ENCODE assay signal across 12 mouse cellular contexts in genomic region chr11:102643891-102644382, GRCm38 (mm10). TPM values are rescaled to one million over a fixed set of nuclear protein-coding genes. Genes with fewer than 3 reads are reported as not detected.
A peak's percentile ranks its signal among the peaks of the same experiment; 100 is the strongest.
DNase-seq lines count a peak whose midpoint lies in the region; ATAC-seq and TF ChIP-seq lines count a peak whose summit lies in the region.
"Had no signal": no experiment of that assay in that cellular context is flagged by ENCODE, and none has a peak within 500 bp of the region (broad histone marks: within the 10 kb centered on the region; RNA-seq: fewer than 3 reads in every experiment).

No protein-coding gene starts in this region.

- H3K9ac ChIP-seq in midbrain, postnatal 0 days (replicated peaks; ENCODE audit: low read length, poor library complexity, severe bottlenecking) = no peak overlapping the region
- H3K9ac ChIP-seq in hindbrain, embryonic 12.5 days = no peak overlapping the region
- H3K9ac ChIP-seq: embryonic facial prominence, embryonic 12.5 days; liver, embryonic 13.5 days had no signal

- 59% methylated on average over 10 of the region's 10 CpGs for WGBS in midbrain, embryonic 10.5 days
- 58% methylated on average over 10 of the region's 10 CpGs for WGBS in midbrain, postnatal 0 days
- 40% methylated on average over 10 of the region's 10 CpGs for WGBS in hindbrain, embryonic 12.5 days

- TF ChIP-seq CTCF in midbrain, postnatal 0 days (IDR thresholded peaks at IDR 0.05) = no peak

- no peaks in the 10 kb centered on the region for H3K9me3 ChIP-seq in midbrain, embryonic 10.5 days (replicated peaks)
- no peaks in the 10 kb centered on the region for H3K9me3 ChIP-seq in midbrain, postnatal 0 days (ENCODE audit: low read length)
- H3K9me3 ChIP-seq in hindbrain, embryonic 12.5 days (replicated peaks) = no peaks in the 10 kb centered on the region
- H3K9me3 ChIP-seq: embryonic facial prominence, embryonic 12.5 days; G1E; liver, embryonic 13.5 days had no signal

- H3K27ac ChIP-seq in midbrain, embryonic 10.5 days (replicated peaks) = peak overlapping the region; percentile 2; the same call in 1 of the 2 replicates
- no peak overlapping the region for H3K27ac ChIP-seq in midbrain, postnatal 0 days (ENCODE audit: low read depth, low read length)
- no peak overlapping the region for H3K27ac ChIP-seq in hindbrain, embryonic 12.5 days
- H3K27ac ChIP-seq: embryonic facial prominence, embryonic 12.5 days; liver, embryonic 13.5 days had no signal

- no peak for ATAC-seq in midbrain, postnatal 0 days (ENCODE audit: low FRiP score)
- ATAC-seq in hindbrain, embryonic 12.5 days (ENCODE audit: low FRiP score) = no peak

- intact Hi-C loops in gastrocnemius, postnatal 14 days (cut with DNase I; ENCODE audit: low total_unique reads) = no loop called here

- no peak for DNase-seq in midbrain, embryonic 10.5 days (ENCODE audit: low spot score)
- DNase-seq in midbrain, postnatal 0 days (ENCODE audit: low spot score) = no peak
- peak; percentile 35 for DNase-seq in gastrocnemius, postnatal 14 days
- DNase-seq in kidney, postnatal 36 days = peak; percentile 24 to 27
- peak; percentile 58 for DNase-seq in urinary bladder, postnatal 25 days (ENCODE audit: low spot score)
- DNase-seq in cerebellum, adult 11-12 months = no peak
- no peak for DNase-seq in spleen, postnatal 10 days (ENCODE audit: low spot score in 2 of 2)
- DNase-seq: liver, embryonic 13.5 days; right cerebral cortex, postnatal 4 days had no signal

- H3K36me3 ChIP-seq in midbrain, embryonic 10.5 days = no peaks in the 10 kb centered on the region
- H3K36me3 ChIP-seq in midbrain, postnatal 0 days (ENCODE audit: insufficient read depth, low read length) = no peaks in the 10 kb centered on the region
- H3K36me3 ChIP-seq in hindbrain, embryonic 12.5 days = no peaks in the 10 kb centered on the region
- H3K36me3 ChIP-seq: embryonic facial prominence, embryonic 12.5 days; G1E; liver, embryonic 13.5 days had no signal

- H3K4me3 ChIP-seq in midbrain, embryonic 10.5 days = no peak overlapping the region
- no peak overlapping the region for H3K4me3 ChIP-seq in midbrain, postnatal 0 days (ENCODE audit: low read depth, low read length)
- no peak overlapping the region for H3K4me3 ChIP-seq in hindbrain, embryonic 12.5 days
- H3K4me3 ChIP-seq: embryonic facial prominence, embryonic 12.5 days; liver, embryonic 13.5 days had no signal

- no peak overlapping the region for H3K4me2 ChIP-seq in midbrain, postnatal 0 days (ENCODE audit: low read depth, low read length, poor library complexity, severe bottlenecking)
- H3K4me2 ChIP-seq in hindbrain, embryonic 12.5 days (replicated peaks) = no peak overlapping the region
- H3K4me2 ChIP-seq: embryonic facial prominence, embryonic 12.5 days; liver, embryonic 13.5 days had no signal

- 0 out of 2 replicates have a peak, but pooled peaks cover 5% of the 10 kb centered on the region for H3K27me3 ChIP-seq in midbrain, embryonic 10.5 days (ENCODE audit: low read depth, poor library complexity, severe bottlenecking)
- no peaks in the 10 kb centered on the region for H3K27me3 ChIP-seq in midbrain, postnatal 0 days (ENCODE audit: insufficient read depth, low read length)
- H3K27me3 ChIP-seq in hindbrain, embryonic 12.5 days = no peaks in the 10 kb centered on the region
- H3K27me3 ChIP-seq: embryonic facial prominence, embryonic 12.5 days had no signal

- H3K4me1 ChIP-seq in midbrain, embryonic 10.5 days = peaks cover 22% of the 10 kb centered on the region
- H3K4me1 ChIP-seq in midbrain, postnatal 0 days (ENCODE audit: insufficient read depth, low read length) = no peaks in the 10 kb centered on the region
- peaks cover 4% of the 10 kb centered on the region for H3K4me1 ChIP-seq in hindbrain, embryonic 12.5 days
- H3K4me1 ChIP-seq: liver, embryonic 13.5 days had no signal

RNA-seq across cellular contexts. Expression of gene Meioc, which starts 19.6 kb away (rescaled TPM):
- polyA plus RNA-seq in midbrain, embryonic 10.5 days (2016; fragmentation: Nextera tagmentation; extraction: Ambion mirVana) = 0.16 and 0.41 TPM in 2 replicates
- total RNA-seq in midbrain, postnatal 0 days (2014; rRNA removed) = not detected in 2 replicates
- 0.21 and 0.23 TPM in 2 replicates for polyA plus RNA-seq in midbrain, postnatal 0 days (2015; fragmentation: Nextera tagmentation; extraction: Ambion mirVana)
- not detected for total RNA-seq in gastrocnemius, postnatal 14 days (2021)
- polyA plus RNA-seq in hindbrain, embryonic 12.5 days (2016; fragmentation: Nextera tagmentation; extraction: Ambion mirVana) = 0.82 and 1.1 TPM in 2 replicates
- polyA plus RNA-seq: G1E had no signal

RNA-seq across cellular contexts. Expression of gene Fzd2, which starts 39.7 kb away (rescaled TPM):
- 26.5 and 27.9 TPM in 2 replicates for polyA plus RNA-seq in midbrain, embryonic 10.5 days (2016; fragmentation: Nextera tagmentation; extraction: Ambion mirVana)
- total RNA-seq in midbrain, postnatal 0 days (2014; rRNA removed) = 16.8 and 17.3 TPM in 2 replicates
- polyA plus RNA-seq in midbrain, postnatal 0 days (2015; fragmentation: Nextera tagmentation; extraction: Ambion mirVana) = 3.9 and 4.5 TPM in 2 replicates
- total RNA-seq in gastrocnemius, postnatal 14 days (2021) = 1 to 10 TPM; 3.6 to 7.3 TPM
- polyA plus RNA-seq in hindbrain, embryonic 12.5 days (2016; fragmentation: Nextera tagmentation; extraction: Ambion mirVana) = 39.9 and 40.8 TPM in 2 replicates
- total RNA-seq: G1E had no signal
- polyA plus RNA-seq: G1E had no signal

RNA-seq across cellular contexts. Expression of gene Ccdc43, which starts 53.6 kb away (rescaled TPM):
- polyA plus RNA-seq in midbrain, embryonic 10.5 days (2016; fragmentation: Nextera tagmentation; extraction: Ambion mirVana) = 59.5 and 63.2 TPM in 2 replicates
- 23.9 and 31.0 TPM in 2 replicates for total RNA-seq in midbrain, postnatal 0 days (2014; rRNA removed)
- 33.8 and 35.1 TPM in 2 replicates for polyA plus RNA-seq in midbrain, postnatal 0 days (2015; fragmentation: Nextera tagmentation; extraction: Ambion mirVana)
- total RNA-seq in gastrocnemius, postnatal 14 days (2021) = 10 to 100 TPM; 80.4 to 84.6 TPM
- 44.0 and 48.0 TPM in 2 replicates for polyA plus RNA-seq in hindbrain, embryonic 12.5 days (2016; fragmentation: Nextera tagmentation; extraction: Ambion mirVana)

Comparison
In these comparisons a context has a peak if more than half of its experiments do, and no peak if none do; other contexts are left out.
1. DNase-seq: peak in gastrocnemius, postnatal 14 days (single experiment), kidney, postnatal 36 days (2 of 2) and urinary bladder, postnatal 25 days (single experiment); none in midbrain, embryonic 10.5 days (single experiment), midbrain, postnatal 0 days (single experiment), cerebellum, adult 11-12 months (single experiment) and spleen, postnatal 10 days (0 of 2).